Mouse (Mus musculus) kidney, adult 11 months (tissue): ENCODE data around the gene Ncor2.

Source experiments
- DNase-seq: peaks from one replicate; pipeline ENCODE4 v3.0.0; 2022

Ncor2 gene

GRCm38 (mm10) chr5:125011166-125011565 is 167.9 kb downstream of the Ncor2 start:
- DNase-seq = no peak

- no peak for DNase-seq
Measured at GRCm38 (mm10) chr5:125006896-125007295, 172.1 kb downstream of the Ncor2 start.

- no peak for DNase-seq
Measured at GRCm38 (mm10) chr5:125005871-125006652, 173.0 kb downstream of the Ncor2 start.

- no peak for DNase-seq
Measured at GRCm38 (mm10) chr5:125003873-125004255, 175.2 kb downstream of the Ncor2 start.

- DNase-seq = no peak
Measured at GRCm38 (mm10) chr5:125002969-125003872, 175.8 kb downstream of the Ncor2 start, which contains the start of gene Rflna. Rflna (plus strand) TSS chr5:125003221.

- no peak for DNase-seq
Measured at GRCm38 (mm10) chr5:125000756-125001250, 178.2 kb downstream of the Ncor2 start.

- no peak for DNase-seq
Measured at GRCm38 (mm10) chr5:124997913-124998312, 181.1 kb downstream of the Ncor2 start.

GRCm38 (mm10) chr5:124996816-124997215 is 182.2 kb downstream of the Ncor2 start:
- no peak for DNase-seq

GRCm38 (mm10) chr5:124992891-124993290 is 186.1 kb downstream of the Ncor2 start:
- DNase-seq = peak; percentile 66

- no peak for DNase-seq
Measured at GRCm38 (mm10) chr5:124992323-124992722, 186.7 kb downstream of the Ncor2 start.

GRCm38 (mm10) chr5:124989724-124990123 is 189.3 kb downstream of the Ncor2 start:
- peak; percentile 28 for DNase-seq

GRCm38 (mm10) chr5:124986656-124987055 is 192.4 kb downstream of the Ncor2 start:
- DNase-seq = peak; percentile 32

GRCm38 (mm10) chr5:124986222-124986621 is 192.8 kb downstream of the Ncor2 start:
- DNase-seq = no peak

GRCm38 (mm10) chr5:124969790-124970189 is 209.2 kb downstream of the Ncor2 start:
- peak; percentile 17 for DNase-seq
